Mouse (Mus musculus) brain, embryonic 18.5 days (tissue): ENCODE results near the gene Sertad3.

ENCODE experiments used
- DNase-seq: peaks from one replicate; pipeline ENCODE4 v3.0.0-alpha.2; 2012; ENCODE audit warnings: low read depth, low spot score

The Sertad3 gene

GRCm38 (mm10) chr7:27473156-27473834 is at the start of gene Sertad3:
TSS of gene Sertad3 (plus strand) at chr7:27473768.
- peak; percentile 90 for DNase-seq

- DNase-seq = no peak
These were observed 46.2 kb upstream of the Sertad3 start for GRCm38 (mm10) chr7:27427387-27427786.

DNA sequence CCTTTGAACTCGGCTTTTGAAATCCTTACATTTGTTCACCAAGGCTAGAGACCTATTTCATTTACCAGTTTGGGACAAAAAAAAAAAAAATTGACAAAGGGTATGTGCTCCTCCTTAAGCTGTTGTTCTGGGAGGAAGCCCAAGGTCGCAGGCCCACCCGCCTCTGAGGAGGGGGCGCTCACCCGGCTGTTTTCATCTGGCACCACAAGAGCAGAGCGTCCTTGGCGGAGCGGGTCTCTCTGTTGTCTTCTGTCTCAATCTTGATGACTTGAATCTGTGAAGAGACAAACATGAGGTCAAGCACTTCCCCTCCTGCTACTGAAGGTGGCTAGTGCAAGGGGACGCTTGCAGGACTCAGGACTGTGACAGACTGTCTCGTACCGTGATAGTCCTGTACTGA is 45.6 kb upstream of the Sertad3 start:
- DNase-seq = no peak

DNA sequence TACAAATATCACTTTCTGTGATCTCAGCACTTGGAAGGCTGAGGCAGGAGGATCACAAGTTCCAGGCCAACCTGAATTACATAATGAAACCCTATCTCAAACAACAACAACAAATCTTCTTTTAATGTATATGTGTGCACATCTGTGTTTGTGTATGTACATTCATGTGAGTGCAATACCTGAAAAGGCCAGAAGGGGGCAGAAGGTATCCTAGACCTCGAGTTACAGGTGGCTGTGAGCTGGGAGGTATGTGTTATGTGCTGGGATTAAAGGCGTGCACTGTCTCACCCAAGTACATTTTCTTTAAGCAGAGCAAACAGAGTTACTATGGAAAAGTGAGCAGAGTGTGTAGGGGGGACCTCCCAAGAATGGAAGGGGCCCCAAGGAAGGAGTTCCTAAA is 44.4 kb upstream of the Sertad3 start:
- DNase-seq = no peak

- no peak for DNase-seq
These were observed 40.2 kb upstream of the Sertad3 start for GRCm38 (mm10) chr7:27433349-27433748.

DNA sequence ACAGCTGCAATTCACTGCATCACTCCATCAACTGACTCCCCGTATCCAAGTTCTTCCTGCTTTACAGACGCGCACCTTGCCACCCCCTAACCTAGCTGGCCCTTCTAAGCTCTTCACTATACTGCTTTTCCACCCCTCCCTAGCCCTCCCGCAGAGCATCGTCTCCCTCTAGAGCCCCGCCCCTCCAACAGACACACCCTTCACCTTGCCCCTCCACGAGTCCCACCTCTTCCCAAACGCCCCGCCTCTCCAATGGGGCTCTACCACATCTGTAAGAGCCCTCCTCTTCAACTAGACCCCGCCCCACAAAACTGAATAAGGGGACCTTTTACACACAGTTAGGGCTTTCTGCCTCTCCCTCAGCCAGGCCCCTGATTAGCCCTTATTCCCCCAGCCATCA is 39.8 kb upstream of the Sertad3 start:
- no peak for DNase-seq

GRCm38 (mm10) chr7:27437544-27437943 is 36.0 kb upstream of the Sertad3 start:
- DNase-seq = no peak

DNA sequence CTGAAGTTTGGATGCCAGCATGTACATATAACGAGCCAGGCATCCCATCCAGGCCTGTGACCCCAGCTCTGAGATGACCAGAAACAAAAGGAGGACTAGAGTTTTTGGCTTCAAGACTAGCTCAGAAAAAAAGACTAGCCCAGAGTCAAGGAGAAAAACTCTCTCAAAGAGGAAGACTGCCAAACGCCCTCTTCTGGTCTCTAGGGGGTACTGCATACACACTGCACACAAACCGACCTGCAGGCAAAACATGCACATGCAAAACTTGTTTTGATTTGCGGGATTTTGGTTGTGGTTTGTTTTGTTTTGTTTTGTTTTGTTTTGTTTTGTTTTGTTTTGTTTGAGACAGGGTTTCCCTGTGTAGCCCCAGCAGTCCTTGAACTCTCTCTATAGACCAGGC is 33.6 kb upstream of the Sertad3 start:
- DNase-seq = no peak

- no peak for DNase-seq
These were observed 27.5 kb upstream of the Sertad3 start for GRCm38 (mm10) chr7:27446051-27446450.

DNA sequence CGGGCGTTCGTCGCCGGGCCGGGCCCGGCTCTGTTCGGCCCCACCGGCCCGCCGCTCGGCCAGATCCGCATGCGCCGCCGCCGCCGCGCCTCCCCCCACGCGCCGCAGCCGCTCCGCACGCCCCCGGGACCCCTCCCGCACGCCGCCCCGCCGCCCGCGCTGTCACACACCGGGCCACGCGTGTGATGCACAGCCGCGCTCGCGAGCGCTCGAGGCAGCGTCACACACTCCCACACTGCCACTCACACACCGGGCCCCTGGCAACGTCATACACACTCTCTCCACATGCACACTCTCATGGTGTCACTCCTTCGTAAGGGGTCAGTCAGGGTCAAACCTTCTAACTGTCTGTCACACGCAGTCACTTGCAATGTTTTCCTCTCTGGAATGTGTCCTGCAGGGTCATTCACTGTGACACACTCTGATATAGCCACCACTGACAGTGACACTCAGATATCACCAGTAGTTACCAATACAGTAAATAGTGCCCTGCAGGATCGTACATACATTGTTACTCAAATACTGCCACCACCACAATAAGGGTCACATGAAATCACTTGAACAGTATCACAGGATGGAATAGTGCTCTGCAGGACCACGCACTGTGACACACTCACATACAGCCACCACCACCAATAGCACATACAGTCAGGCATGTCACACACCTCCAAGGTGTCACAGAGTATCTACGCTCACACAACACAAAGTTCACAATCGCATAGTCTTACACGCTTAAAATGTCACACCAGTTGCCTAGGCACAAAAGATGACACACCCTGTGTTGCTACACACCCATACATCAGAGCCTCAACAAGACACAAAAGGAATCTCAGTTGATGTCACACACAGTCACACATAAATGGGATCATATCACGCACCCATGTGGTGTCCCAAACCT is 26.8 kb upstream of the Sertad3 start:
- no peak for DNase-seq

- peak; percentile 96 for DNase-seq
These were observed 25.9 kb upstream of the Sertad3 start, which contains the start of the genes Sptbn4 and Blvrb for GRCm38 (mm10) chr7:27447419-27448286. TSS of gene Sptbn4 (minus strand) at chr7:27447686. TSS of gene Blvrb (plus strand) at chr7:27447978.

GRCm38 (mm10) chr7:27448421-27449206 is 25.0 kb upstream of the Sertad3 start:
- no peak for DNase-seq

- DNase-seq = no peak
These were observed 24.2 kb upstream of the Sertad3 start for GRCm38 (mm10) chr7:27449256-27449862.

- DNase-seq = no peak
These were observed 22.2 kb upstream of the Sertad3 start for GRCm38 (mm10) chr7:27451359-27451758.

- DNase-seq = no peak
These were observed 21.3 kb upstream of the Sertad3 start for GRCm38 (mm10) chr7:27452206-27452770.

DNA sequence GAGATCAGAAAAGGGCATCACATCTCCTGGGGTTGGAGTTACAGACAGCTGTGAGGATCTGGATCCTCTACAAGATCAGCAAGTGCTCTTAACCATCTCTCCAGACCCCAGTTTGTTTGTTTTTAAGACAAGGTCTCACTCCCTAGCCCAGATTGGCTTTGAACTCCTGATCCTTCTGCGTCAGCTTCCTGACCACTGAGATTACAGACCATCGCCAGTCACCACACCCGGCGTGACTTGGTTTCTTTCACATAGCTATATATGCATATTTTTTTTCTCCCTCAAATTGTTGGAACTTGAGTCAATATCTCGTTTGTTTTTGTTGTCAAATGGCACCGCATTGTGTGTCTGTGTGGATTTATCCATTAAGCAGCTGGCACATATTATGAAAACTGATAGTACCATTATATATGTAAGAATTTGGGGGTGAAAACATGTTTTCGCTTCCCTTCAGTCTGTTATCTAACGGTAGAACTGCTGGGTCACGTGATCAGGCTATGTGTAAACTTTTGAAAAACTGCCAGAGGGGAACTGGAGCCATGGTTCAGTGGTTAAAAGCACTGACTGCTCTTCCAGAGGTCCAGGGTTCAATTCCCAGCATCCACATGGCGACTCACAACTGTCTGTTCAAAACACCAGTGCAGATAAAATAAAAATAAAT is 19.0 kb upstream of the Sertad3 start:
- DNase-seq = no peak

- DNase-seq = no peak
These were observed 18.3 kb upstream of the Sertad3 start for GRCm38 (mm10) chr7:27455273-27455672.

- DNase-seq = no peak
These were observed 15.0 kb upstream of the Sertad3 start for GRCm38 (mm10) chr7:27458614-27459013.

DNA sequence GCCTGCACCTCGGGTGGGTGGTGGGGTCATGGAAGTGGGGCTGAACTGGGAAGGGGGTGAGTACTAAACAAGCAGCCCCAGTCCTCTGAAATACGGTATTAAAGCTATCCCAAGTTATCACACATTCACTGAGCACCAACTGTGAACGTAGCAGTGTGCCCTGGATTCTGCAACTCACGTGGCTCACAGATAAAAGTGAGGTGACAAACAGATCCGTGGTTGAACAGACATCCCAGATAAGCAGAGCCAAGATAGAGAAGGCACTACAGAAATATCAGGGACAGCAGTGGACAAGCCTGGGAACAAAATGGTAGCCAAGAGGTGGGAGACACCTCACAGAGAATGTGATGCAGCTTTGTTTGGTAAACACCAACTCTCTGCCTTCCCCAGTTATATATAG is 13.9 kb upstream of the Sertad3 start:
- DNase-seq = no peak

GRCm38 (mm10) chr7:27460477-27460876 is 13.1 kb upstream of the Sertad3 start:
- no peak for DNase-seq
